Mouse (Mus musculus): ENCODE measurements around the gene Ppil2. TPM values are rescaled to one million over a fixed set of nuclear protein-coding genes. Genes with fewer than 3 reads are reported as not detected.

Ppil2 gene
- polyA plus RNA-seq, 1 experiment from 2014 or later = 82.2 TPM

GRCm38 (mm10) chr16:17131191-17132088 lies 20.4 kb upstream of the Ppil2 start:
- Histone ChIP-seq H3K36me3 (ENCODE audit: insufficient read depth, low read length) (no peaks in the 10 kb centered on the region), H3K4me2 (replicated peaks; ENCODE audit: low read depth, low read length) (peak overlapping the region; percentile 95), H3K27ac (ENCODE audit: low read length) (no peak overlapping the region), H3K9ac (replicated peaks; ENCODE audit: low read depth) (peak overlapping the region; percentile 13; the same call in 1 of the 2 replicates), H3K4me1 (ENCODE audit: insufficient read depth, low read depth, low read length) (0 out of 2 replicates have a peak, but pooled peaks cover 3% of the 10 kb centered on the region), H3K27me3 (replicated peaks; ENCODE audit: insufficient read depth, low read length) (no peaks in the 10 kb centered on the region), H3K4me3 (ENCODE audit: low read depth, low read length) (peak overlapping the region; percentile 55), H3K9me3 (ENCODE audit: low read length) (no peaks in the 10 kb centered on the region)
- no peak for DNase-seq (ENCODE audit: low spot score)
- 3% methylated on average over 42 of the region's 43 CpGs for WGBS
- ATAC-seq = no peak
- TF ChIP-seq EP300 (IDR thresholded peaks at IDR 0.05) (no peak), CTCF (IDR thresholded peaks at IDR 0.05) (no peak)

GRCm38 (mm10) chr16:17127292-17127691 lies 16.2 kb upstream of the Ppil2 start:
- ATAC-seq (no peak), DNase-seq (ENCODE audit: low spot score) (peak; percentile 48)
- Histone ChIP-seq H3K27me3 (replicated peaks; ENCODE audit: insufficient read depth, low read length) (no peaks in the 10 kb centered on the region), H3K4me2 (replicated peaks; ENCODE audit: low read depth, low read length) (no peak overlapping the region), H3K36me3 (ENCODE audit: insufficient read depth, low read length) (no peaks in the 10 kb centered on the region), H3K4me3 (ENCODE audit: low read depth, low read length) (no peak overlapping the region), H3K9me3 (ENCODE audit: low read length) (no peaks in the 10 kb centered on the region), H3K4me1 (ENCODE audit: insufficient read depth, low read depth, low read length) (peaks cover 13% of the 10 kb centered on the region), H3K9ac (replicated peaks; ENCODE audit: low read depth) (no peak overlapping the region), H3K27ac (ENCODE audit: low read length) (no peak overlapping the region)
- no peak for TF ChIP-seq EP300 (IDR thresholded peaks at IDR 0.05)
- peak; percentile 82 for TF ChIP-seq CTCF (IDR thresholded peaks at IDR 0.05)
- WGBS = 91% methylated on average over 1 of the region's 1 CpGs

GRCm38 (mm10) chr16:17124871-17125520 lies 13.9 kb upstream of the Ppil2 start, which contains the start of gene 2610318N02Rik:
TSS of gene 2610318N02Rik (minus strand) at chr16:17125167.
- no peaks in the 10 kb centered on the region for H3K27me3 ChIP-seq (replicated peaks; ENCODE audit: insufficient read depth, low read length)
- no peaks in the 10 kb centered on the region for H3K36me3 ChIP-seq (ENCODE audit: insufficient read depth, low read length)
- H3K9ac ChIP-seq (replicated peaks; ENCODE audit: low read depth) = no peak within 1 kb of the TSS
- DNase-seq (ENCODE audit: low spot score) (peak; percentile 89), ATAC-seq (peak; percentile 94)
- no peak for TF ChIP-seq EP300 (IDR thresholded peaks at IDR 0.05)
- 0 out of 2 replicates have a peak, but pooled peaks have one; percentile 3 for TF ChIP-seq CTCF (IDR thresholded peaks at IDR 0.05)
- H3K9me3 ChIP-seq (ENCODE audit: low read length) = no peaks in the 10 kb centered on the region
- peak within 1 kb of the TSS; percentile 55 for H3K4me2 ChIP-seq (replicated peaks; ENCODE audit: low read depth, low read length)
- peak within 1 kb of the TSS; percentile 8 for H3K4me3 ChIP-seq (ENCODE audit: low read depth, low read length)
- peaks cover 10% of the 10 kb centered on the region for H3K4me1 ChIP-seq (ENCODE audit: insufficient read depth, low read depth, low read length)
- 2% methylated on average over 25 of the region's 25 CpGs for WGBS
- no peak within 1 kb of the TSS for H3K27ac ChIP-seq (ENCODE audit: low read length)

GRCm38 (mm10) chr16:17124119-17124870 lies 13.2 kb upstream of the Ppil2 start:
- TF ChIP-seq EP300 (IDR thresholded peaks at IDR 0.05) (no peak), CTCF (IDR thresholded peaks at IDR 0.05) (no peak)
- 8% methylated on average over 22 of the region's 22 CpGs for WGBS
- H3K27me3 ChIP-seq (replicated peaks; ENCODE audit: insufficient read depth, low read length) = no peaks in the 10 kb centered on the region
- peak overlapping the region; percentile 55 for H3K4me2 ChIP-seq (replicated peaks; ENCODE audit: low read depth, low read length)
- H3K36me3 ChIP-seq (ENCODE audit: insufficient read depth, low read length) = no peaks in the 10 kb centered on the region
- DNase-seq (ENCODE audit: low spot score) (no peak), ATAC-seq (no peak)
- no peak overlapping the region for H3K9ac ChIP-seq (replicated peaks; ENCODE audit: low read depth)
- peaks cover 10% of the 10 kb centered on the region for H3K4me1 ChIP-seq (ENCODE audit: insufficient read depth, low read depth, low read length)
- H3K27ac ChIP-seq (ENCODE audit: low read length) = no peak overlapping the region
- H3K4me3 ChIP-seq (ENCODE audit: low read depth, low read length) = peak overlapping the region; percentile 8
- no peaks in the 10 kb centered on the region for H3K9me3 ChIP-seq (ENCODE audit: low read length)

GRCm38 (mm10) chr16:17121569-17121968 lies 10.5 kb upstream of the Ppil2 start:
- H3K36me3 ChIP-seq (ENCODE audit: insufficient read depth, low read length) = no peaks in the 10 kb centered on the region

More at GRCm38 (mm10) chr16:17121569-17121968, 10.5 kb upstream of the Ppil2 start:
- H3K4me1 ChIP-seq (ENCODE audit: insufficient read depth, low read depth, low read length) = peaks cover 10% of the 10 kb centered on the region
- H3K4me3 ChIP-seq (ENCODE audit: low read depth, low read length) = no peak overlapping the region
- H3K4me2 ChIP-seq (replicated peaks; ENCODE audit: low read depth, low read length) = no peak overlapping the region
- WGBS = 79% methylated on average over 12 of the region's 14 CpGs
- DNase-seq (ENCODE audit: low spot score) (no peak), ATAC-seq (no peak)
- TF ChIP-seq EP300 (IDR thresholded peaks at IDR 0.05) (no peak), CTCF (IDR thresholded peaks at IDR 0.05) (no peak)
- H3K27ac ChIP-seq (ENCODE audit: low read length) = no peak overlapping the region
- H3K9me3 ChIP-seq (ENCODE audit: low read length) = no peaks in the 10 kb centered on the region
- H3K27me3 ChIP-seq (replicated peaks; ENCODE audit: insufficient read depth, low read length) = no peaks in the 10 kb centered on the region
- H3K9ac ChIP-seq (replicated peaks; ENCODE audit: low read depth) = no peak overlapping the region

All from lung, postnatal 0 days (tissue).